8 mouse cellular contexts compared by ENCODE assay signal in the genomic region with DNA sequence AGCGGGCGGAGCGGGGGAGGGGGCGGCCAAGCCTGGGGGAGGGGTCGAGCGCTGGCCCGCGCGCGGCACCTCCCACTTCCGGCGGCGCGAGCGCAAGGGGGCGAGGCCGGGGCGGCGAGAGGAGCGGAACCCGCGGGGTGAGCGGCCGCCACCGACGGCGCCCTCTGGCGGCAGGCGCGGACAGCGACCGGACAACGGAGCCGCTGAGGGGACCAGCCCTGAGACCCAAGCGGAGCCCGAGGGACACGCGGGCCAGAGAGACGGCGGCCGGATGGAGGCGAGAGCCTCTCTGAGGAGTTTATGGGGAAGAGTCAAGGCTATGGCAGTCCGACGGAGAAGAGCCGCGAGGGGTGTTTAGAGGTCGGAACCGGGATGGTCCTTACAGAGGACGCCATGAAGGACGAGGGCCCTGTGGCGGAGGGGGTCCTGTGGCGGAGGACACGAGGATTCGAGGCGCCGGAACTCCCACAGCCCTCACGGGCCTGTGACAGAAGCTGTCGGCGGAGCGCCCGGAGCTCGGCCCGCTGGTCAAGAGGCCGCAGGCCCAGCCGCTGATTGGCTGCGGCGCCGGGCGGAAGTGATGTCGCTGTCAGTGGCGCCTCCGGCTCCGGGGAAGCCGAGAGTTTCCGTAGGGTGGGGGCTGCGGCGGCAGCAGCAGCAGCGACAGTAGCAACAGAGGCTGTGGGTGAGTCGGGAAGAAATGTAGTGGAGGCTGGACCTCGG. TPM values are rescaled to one million over a fixed set of nuclear protein-coding genes. Genes with fewer than 3 reads are reported as not detected.
A peak's percentile ranks its signal among the peaks of the same experiment; 100 is the strongest.
DNase-seq lines count a peak whose midpoint lies in the region; ATAC-seq and TF ChIP-seq lines count a peak whose summit lies in the region.

Gene Pcsk7 (plus strand): TSS at position 143 of the 723 bp plus-strand sequence.
Gene Rnf214 (minus strand): TSS at position 557 of the 723 bp plus-strand sequence.

- no peaks in the 10 kb centered on the region for H3K9me3 ChIP-seq in embryonic facial prominence, embryonic 15.5 days (replicated peaks)
- no peaks in the 10 kb centered on the region for H3K9me3 ChIP-seq in heart, embryonic 10.5 days
- no peaks in the 10 kb centered on the region for H3K9me3 ChIP-seq in kidney, embryonic 15.5 days (replicated peaks)

- peak within 1 kb of the TSS; percentile 99 for H3K27ac ChIP-seq in bone marrow, adult 2 months (ENCODE audit: control insufficient read depth, insufficient read depth, low read depth, low read length, poor library complexity)
- H3K27ac ChIP-seq in embryonic facial prominence, embryonic 15.5 days (replicated peaks), result peak within 1 kb of the TSS; percentile 94
- H3K27ac ChIP-seq in heart, embryonic 10.5 days, result peak within 1 kb of the TSS; percentile 98
- H3K27ac ChIP-seq in kidney, embryonic 15.5 days, result peak within 1 kb of the TSS; percentile 98

- H3K9ac ChIP-seq in embryonic facial prominence, embryonic 15.5 days, result peak within 1 kb of the TSS; percentile 95
- peak within 1 kb of the TSS; percentile 94 for H3K9ac ChIP-seq in kidney, embryonic 15.5 days

- DNase-seq in 416B (ENCODE audit: low read depth) (peak; percentile 85), liver (peak; percentile 93)
- peak; percentile 94 for DNase-seq in heart, embryonic 10.5 days (ENCODE audit: low spot score)
- DNase-seq in spleen, postnatal 4 days (ENCODE audit: low spot score in 2 of 2), result peak; percentile 91 to 98

- TF ChIP-seq POLR2A in bone marrow, adult 2 months (IDR thresholded peaks at IDR 0.05; ENCODE audit: borderline replicate concordance, control insufficient read depth, low read depth, low read length), result peak; percentile 85; the same call in 1 of the 2 replicates

- under 1% methylated on average over 77 of the region's 80 CpGs for WGBS in bone marrow, adult 2 months
- WGBS in embryonic facial prominence, embryonic 15.5 days, result under 1% methylated on average over 79 of the region's 80 CpGs
- under 1% methylated on average over 79 of the region's 80 CpGs for WGBS in heart, embryonic 10.5 days
- WGBS in kidney, embryonic 15.5 days, result under 1% methylated on average over 78 of the region's 80 CpGs

- H3K36me3 ChIP-seq in embryonic facial prominence, embryonic 15.5 days, result peaks cover 39% of the 10 kb centered on the region
- H3K36me3 ChIP-seq in heart, embryonic 10.5 days, result peaks cover 46% of the 10 kb centered on the region
- H3K36me3 ChIP-seq in kidney, embryonic 15.5 days, result peaks cover 50% of the 10 kb centered on the region

- peaks cover 3% of the 10 kb centered on the region for H3K4me1 ChIP-seq in bone marrow, adult 2 months (ENCODE audit: control insufficient read depth, insufficient read depth, low read length)
- H3K4me1 ChIP-seq in embryonic facial prominence, embryonic 15.5 days, result peaks cover 25% of the 10 kb centered on the region
- peaks cover 26% of the 10 kb centered on the region for H3K4me1 ChIP-seq in heart, embryonic 10.5 days
- peaks cover 22% of the 10 kb centered on the region for H3K4me1 ChIP-seq in kidney, embryonic 15.5 days

- H3K4me2 ChIP-seq in embryonic facial prominence, embryonic 15.5 days (replicated peaks), result peak within 1 kb of the TSS; percentile 68
- H3K4me2 ChIP-seq in kidney, embryonic 15.5 days, result peak within 1 kb of the TSS; percentile 88

- peak; percentile 72 for TF ChIP-seq CTCF in bone marrow, adult 2 months (IDR thresholded peaks at IDR 0.05; ENCODE audit: control insufficient read depth, insufficient read depth, low read length)

- no peaks in the 10 kb centered on the region for H3K27me3 ChIP-seq in embryonic facial prominence, embryonic 15.5 days
- no peaks in the 10 kb centered on the region for H3K27me3 ChIP-seq in heart, embryonic 10.5 days (ENCODE audit: insufficient read depth, poor library complexity, severe bottlenecking)
- no peaks in the 10 kb centered on the region for H3K27me3 ChIP-seq in kidney, embryonic 15.5 days

- peak; percentile 88 for ATAC-seq in embryonic facial prominence, embryonic 15.5 days (ENCODE audit: insufficient number of reproducible peaks, low FRiP score, low TSS enrichment, low read depth)
- ATAC-seq in kidney, embryonic 15.5 days (replicated peaks; ENCODE audit: low FRiP score), result peak; percentile 93
- ATAC-seq in monocyte, adult 5-6 weeks (replicated peaks; ENCODE audit: insufficient number of reproducible peaks, low FRiP score, low TSS enrichment, poor library complexity, severe bottlenecking), result peak; percentile 71

- peak within 1 kb of the TSS; percentile 84 for H3K4me3 ChIP-seq in bone marrow, adult 2 months (replicated peaks; ENCODE audit: control insufficient read depth, low read depth, low read length)
- H3K4me3 ChIP-seq in embryonic facial prominence, embryonic 15.5 days (replicated peaks), result peak within 1 kb of the TSS; percentile 77
- H3K4me3 ChIP-seq in heart, embryonic 10.5 days, result peak within 1 kb of the TSS; percentile 98
- peak within 1 kb of the TSS; percentile 86 for H3K4me3 ChIP-seq in kidney, embryonic 15.5 days (replicated peaks)

RNA-seq across cellular contexts. Expression of gene Pcsk7, which starts in this region (rescaled TPM):
- polyA plus RNA-seq in bone marrow, adult 2 months (2011; ENCODE audit: insufficient read depth, insufficient read length, low replicate concordance, missing spikeins), result 10.1 and 24.5 TPM in 2 replicates
- polyA plus RNA-seq in embryonic facial prominence, embryonic 15.5 days (2015; fragmentation: Nextera tagmentation; extraction: Ambion mirVana), result 22.9 and 24.6 TPM in 2 replicates
- polyA plus RNA-seq in heart, embryonic 10.5 days (2016; fragmentation: Nextera tagmentation; extraction: Ambion mirVana), result 18.5 and 22.1 TPM in 2 replicates
- 19.4 and 22.0 TPM in 2 replicates for polyA plus RNA-seq in kidney, embryonic 15.5 days (2015; fragmentation: Nextera tagmentation; extraction: Ambion mirVana)
- total RNA-seq in monocyte, adult 5-6 weeks (2017), result 23.5 to 44.2 TPM (median 36.3 TPM) in 3 replicates

RNA-seq across cellular contexts. Expression of gene Rnf214, which starts in this region (rescaled TPM):
- polyA plus RNA-seq in bone marrow, adult 2 months (2011; ENCODE audit: insufficient read depth, insufficient read length, low replicate concordance, missing spikeins), result 27.9 and 30.3 TPM in 2 replicates
- polyA plus RNA-seq in embryonic facial prominence, embryonic 15.5 days (2015; fragmentation: Nextera tagmentation; extraction: Ambion mirVana), result 49.4 and 52.1 TPM in 2 replicates
- 45.5 and 50.3 TPM in 2 replicates for polyA plus RNA-seq in heart, embryonic 10.5 days (2016; fragmentation: Nextera tagmentation; extraction: Ambion mirVana)
- polyA plus RNA-seq in kidney, embryonic 15.5 days (2015; fragmentation: Nextera tagmentation; extraction: Ambion mirVana), result 57.4 and 62.3 TPM in 2 replicates
- total RNA-seq in monocyte, adult 5-6 weeks (2017), result 35.0 to 48.8 TPM (median 46.1 TPM) in 3 replicates

Comparison
In these comparisons a context has a peak if more than half of its experiments do, and no peak if none do; other contexts are left out.
1. Peak in every context shown above with its lines: DNase-seq, ATAC-seq, H3K4me3 ChIP-seq and H3K27ac ChIP-seq.